Mouse (Mus musculus): ENCODE measurements around the gene Gm7138.
"Not testable (repeated sequence)": the region's sequence is repeated elsewhere in the genome, so short reads cannot be mapped to it uniquely, and the experiment has no call there.

The Gm7138 gene

DNA sequence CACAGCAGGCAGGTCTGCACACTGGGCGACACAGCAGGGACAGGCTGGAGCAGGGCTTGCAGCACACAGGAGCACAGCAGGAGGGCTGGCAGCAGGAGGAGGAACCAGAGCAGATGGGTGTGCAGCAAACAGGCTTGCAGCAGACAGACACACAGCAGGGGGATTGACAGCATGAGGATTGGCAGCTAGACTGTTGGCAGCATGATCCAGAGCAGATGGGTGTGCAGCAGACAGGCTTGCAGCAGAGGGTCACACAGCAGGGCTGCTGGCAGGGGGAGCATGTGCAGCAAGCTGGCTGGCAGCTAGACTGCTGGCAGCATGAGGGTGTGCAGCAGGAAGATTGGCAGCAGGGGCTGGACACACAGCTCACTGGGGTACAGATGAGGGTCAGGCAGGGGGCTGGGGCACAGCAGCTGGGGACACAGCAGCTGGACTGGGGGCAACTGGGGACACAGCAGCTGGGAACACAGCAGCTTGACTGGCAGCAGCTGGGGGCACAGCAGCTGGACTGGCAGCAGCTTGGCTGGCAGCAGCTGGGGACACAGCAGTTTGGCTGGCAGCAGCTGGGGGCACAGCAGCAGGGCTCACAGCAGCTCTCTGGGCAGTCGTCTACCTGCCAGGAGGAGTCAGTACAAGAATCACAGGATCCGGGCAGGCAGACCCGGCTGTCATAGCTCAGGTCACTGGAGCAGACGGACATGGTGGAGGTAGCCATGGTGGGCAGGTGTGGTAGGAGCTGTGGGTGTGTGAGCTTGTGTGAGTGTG is 34.6 kb downstream of the Gm7138 start, which contains the start of gene Gm18596:
TSS of gene Gm18596 (minus strand) at position 715 of the 765 bp plus-strand sequence.
- DNase-seq (ENCODE audit: low spot score), result not testable (repeated sequence)

GRCm38 (mm10) chr10:77738929-77739328 is 37.8 kb downstream of the Gm7138 start:
- DNase-seq (ENCODE audit: low spot score), result no peak

- no peak for DNase-seq (ENCODE audit: low spot score)
These were observed 40.8 kb downstream of the Gm7138 start for GRCm38 (mm10) chr10:77735928-77736327.

DNA sequence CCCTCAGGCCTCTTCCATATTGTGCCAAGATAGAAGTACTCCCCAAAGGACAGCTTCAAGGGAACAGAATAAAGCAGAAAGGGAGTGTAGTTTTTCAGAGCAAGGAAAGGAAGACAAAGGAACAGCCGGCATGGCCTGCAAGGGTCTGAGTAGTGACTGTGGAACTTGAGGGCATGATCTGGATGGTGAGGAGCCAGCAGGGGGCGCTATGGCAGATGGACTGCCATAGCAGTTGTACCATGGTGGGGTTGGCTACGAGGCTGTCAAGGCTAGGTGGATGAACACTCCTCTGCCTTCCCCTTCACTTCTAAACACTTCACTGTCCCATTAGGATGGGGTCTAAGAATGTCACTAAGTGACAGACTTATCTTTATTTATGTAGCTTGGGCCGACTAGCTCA is 47.5 kb downstream of the Gm7138 start:
- no peak for DNase-seq (ENCODE audit: low spot score)

DNA sequence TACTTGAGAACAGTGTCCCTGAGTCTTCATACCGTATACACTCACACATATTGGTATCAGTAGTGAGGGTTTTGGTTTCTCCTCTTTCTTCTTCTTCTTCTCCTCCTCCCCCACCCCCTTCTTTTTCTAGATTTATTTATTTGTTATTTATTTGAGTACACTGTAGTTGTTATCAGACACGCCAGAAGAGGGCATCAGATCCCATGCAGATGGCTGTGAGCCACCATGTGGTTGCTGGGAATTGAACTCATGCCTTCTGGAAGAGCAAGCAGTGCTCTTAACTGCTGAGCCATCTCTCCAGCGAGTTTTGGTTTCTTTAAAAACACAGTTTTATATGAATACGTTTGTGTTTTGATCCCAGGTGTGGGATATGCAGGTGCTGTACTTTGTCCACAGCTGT is 48.5 kb downstream of the Gm7138 start:
- DNase-seq (ENCODE audit: low spot score), result no peak
